Mouse (Mus musculus): Measurements from ENCODE around the gene Fat4. TPM values are rescaled to one million over a fixed set of nuclear protein-coding genes. Genes with fewer than 3 reads are reported as not detected.

The Fat4 gene
- total RNA-seq, 2 experiments from 2014 or later = 3.3 to 3.9 TPM

DNA sequence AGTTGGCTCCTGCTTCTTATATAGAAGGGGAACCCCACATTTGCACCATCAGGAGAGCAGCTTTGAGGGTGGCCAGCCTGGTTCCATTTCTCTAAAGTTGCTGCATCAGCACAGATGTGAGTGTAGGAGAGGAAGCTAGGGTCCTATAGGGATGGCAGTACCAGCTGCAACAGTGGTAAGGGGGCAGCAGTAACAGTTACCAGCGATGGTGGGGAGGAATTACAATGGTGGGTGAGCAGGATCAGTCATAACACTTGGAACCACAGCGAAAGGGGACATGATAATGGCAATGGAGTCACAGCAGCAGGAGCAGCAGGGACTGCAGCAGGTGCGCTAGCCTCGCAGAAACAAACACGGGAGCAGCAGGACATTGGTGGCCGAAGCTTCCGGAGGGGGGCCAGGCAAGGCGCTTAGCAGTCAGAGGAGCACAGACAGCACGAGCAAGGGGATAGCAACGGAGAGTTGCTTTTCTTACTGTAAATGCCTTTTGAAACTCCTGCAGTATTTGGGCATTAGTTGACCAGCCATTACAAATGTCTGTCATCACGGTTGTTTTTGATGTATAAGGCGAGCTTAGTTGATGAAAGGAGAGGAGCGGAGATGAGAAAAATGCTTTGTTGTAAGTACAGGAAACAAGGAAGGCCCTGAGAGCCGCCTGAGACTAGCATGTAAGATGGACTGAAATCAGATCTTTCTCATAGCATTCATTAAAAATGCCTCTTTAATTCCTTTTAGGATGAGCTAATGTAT lies 21.1 kb downstream of the Fat4 start:
- DNase-seq = no peak

DNA sequence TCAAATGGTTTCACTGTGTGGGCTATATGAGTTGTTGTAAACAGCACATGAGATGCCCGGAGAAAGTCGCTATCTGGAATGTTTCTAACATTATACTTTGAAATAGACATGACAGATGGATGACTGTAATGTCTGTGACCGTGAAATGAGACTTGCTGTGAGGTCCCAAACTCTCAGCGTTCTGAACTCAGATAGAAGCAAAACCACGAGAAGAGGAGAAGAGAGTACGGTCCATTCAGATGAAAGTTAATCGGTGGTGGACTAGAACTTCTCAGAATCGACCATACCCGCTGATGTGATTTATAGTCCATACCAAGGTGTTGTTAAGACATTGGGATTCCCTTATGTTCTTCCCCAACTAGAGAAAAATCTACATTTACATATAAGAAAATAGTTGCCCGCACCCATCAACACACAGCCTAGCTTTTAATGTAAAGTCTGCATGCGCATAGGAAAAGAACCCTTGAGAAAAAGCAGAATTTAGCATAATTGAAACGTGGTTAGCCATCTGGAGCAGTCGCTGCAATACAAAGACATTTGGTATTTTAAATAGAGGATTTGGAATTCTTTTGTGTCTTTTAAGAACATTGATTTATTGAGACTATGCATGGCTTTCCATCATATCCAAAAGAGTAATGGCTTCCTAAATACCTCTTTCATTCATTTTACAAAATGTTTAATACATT lies 21.8 kb downstream of the Fat4 start:
- no peak for DNase-seq

DNA sequence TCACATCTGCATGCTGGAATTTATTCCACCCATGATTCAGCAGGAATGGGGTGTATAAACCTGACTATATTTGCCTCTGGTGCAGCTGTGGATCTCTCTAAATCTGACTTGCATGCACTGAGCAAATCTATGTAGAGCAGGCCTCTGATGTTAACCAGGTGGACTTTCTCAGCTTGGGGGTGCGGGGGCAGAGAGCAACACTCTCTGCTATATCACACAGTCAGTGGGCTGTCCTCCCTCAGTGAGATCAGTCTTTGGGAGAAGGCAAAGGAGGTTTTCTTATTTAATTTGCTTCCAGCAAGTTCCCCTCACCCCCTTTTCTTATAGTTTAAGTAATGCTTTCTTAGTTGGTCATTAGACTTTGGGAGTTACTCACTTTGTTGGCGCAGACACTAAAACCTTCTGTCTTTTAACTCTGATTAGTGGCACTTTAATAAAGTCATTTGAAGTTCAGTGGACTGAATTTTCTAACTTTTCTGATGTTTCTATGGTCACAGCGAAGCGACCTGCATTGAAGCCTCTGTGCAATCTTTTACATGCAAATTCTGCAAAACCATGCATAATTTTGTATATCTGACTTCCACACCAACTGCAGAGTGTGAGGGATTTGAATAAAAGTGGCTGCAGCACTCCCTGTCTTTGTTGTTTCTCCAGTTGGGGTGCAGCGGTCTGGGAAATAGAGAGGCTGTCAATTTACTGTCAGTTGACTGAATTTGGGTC lies 26.2 kb downstream of the Fat4 start:
- no peak for DNase-seq

DNA sequence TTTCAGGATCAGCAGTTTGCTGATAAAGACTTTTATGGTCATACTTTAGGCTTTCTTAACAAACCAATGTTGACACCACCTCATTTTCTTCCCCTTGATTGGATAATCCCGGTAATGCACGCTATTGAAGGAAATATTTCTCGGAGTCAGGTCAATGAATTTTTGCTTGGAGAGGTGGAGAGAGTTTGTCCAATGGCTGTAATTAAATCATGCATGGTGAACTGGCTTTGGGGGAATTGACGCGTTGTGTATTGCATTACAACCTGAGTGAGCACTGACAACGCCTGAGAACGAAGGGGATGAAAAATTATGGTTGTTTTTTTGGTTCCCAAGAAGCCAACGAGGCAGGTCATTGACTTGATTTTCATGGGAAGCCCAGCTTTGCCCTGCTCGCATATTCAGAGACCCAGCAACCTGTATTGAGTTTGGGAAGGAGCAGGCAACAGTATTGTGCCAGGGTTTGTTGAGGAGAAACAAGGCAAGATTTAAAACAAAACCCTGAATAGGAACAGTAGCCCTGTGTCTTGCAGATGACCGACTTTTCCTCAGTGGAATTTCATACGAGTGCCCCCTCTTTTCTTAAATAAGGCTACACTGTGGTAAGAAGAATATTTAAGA lies 26.9 kb downstream of the Fat4 start:
- no peak for DNase-seq

GRCm38 (mm10) chr3:38918926-38919325 lies 32.2 kb downstream of the Fat4 start:
- DNase-seq = no peak

- no peak for DNase-seq
These were observed 34.3 kb downstream of the Fat4 start for GRCm38 (mm10) chr3:38921031-38921430.

GRCm38 (mm10) chr3:38923251-38923686 lies 36.5 kb downstream of the Fat4 start:
- DNase-seq = no peak

GRCm38 (mm10) chr3:38928076-38928686 lies 41.4 kb downstream of the Fat4 start:
- DNase-seq = no peak

GRCm38 (mm10) chr3:38928751-38929150 lies 42.0 kb downstream of the Fat4 start:
- no peak for DNase-seq

- no peak for DNase-seq
These were observed 48.0 kb downstream of the Fat4 start for GRCm38 (mm10) chr3:38934780-38935179.

GRCm38 (mm10) chr3:38936485-38936884 lies 49.7 kb downstream of the Fat4 start:
- no peak for DNase-seq

DNA sequence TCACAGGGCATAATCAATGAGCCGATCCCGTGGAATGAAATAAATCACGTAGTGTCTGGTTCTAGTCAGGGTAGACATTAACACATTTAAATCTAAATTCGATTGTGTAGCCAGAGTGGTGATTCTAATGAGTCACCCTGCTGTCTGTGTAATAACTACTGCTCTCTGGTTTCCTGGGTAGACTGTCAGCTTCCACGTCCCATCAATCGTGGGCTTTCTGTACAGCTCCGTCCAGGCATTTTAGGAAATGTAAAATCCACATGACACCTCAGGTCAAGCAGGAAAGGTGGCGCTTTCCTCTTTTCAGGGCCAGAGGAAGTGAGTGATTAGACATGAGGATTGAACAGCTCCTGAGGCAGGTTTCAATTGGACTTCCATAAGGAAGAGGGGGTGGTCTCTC lies 50.4 kb downstream of the Fat4 start:
- no peak for DNase-seq

DNA sequence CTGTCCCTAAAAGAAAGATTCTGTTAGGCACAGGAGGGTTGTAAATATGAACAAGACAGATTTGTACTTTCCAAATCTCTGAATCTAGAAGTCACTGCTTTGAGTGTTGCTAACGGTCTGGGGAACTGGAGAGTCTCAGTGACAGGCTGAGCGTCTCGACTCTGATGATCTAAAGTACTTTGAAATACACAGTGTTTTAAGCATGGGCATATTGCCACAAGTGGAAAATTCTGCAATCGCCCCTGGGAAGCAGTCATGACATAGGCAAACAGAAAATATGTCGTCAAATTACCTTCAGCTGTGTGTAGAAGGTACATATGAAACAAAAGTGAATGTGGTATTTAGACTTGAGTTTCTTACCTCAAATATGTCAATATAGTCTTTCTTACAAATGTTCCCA lies 51.4 kb downstream of the Fat4 start:
- no peak for DNase-seq

GRCm38 (mm10) chr3:38939573-38939972 lies 52.8 kb downstream of the Fat4 start:
- no peak for DNase-seq

DNA sequence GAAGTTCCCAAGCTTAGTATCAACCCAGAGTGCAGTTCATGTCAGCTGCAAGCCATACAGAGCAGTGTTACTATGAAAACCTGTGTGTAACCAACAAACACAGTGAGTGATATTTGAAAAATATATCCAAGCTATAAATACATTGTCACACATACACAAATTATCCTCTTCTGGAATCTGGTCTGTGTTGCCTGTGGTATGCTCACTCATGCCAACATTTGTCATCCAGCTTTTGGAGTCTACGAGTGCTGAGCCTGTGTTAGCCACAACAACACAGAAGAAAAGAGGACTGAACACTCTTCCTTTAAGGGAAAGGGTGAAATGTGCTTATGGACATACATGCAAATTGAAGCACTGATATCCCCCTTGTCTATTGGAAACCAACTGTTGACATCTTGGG lies 53.6 kb downstream of the Fat4 start:
- no peak for DNase-seq

- DNase-seq = no peak
These were observed 58.4 kb downstream of the Fat4 start for GRCm38 (mm10) chr3:38945157-38945556.

GRCm38 (mm10) chr3:38947706-38948105 lies 61.0 kb downstream of the Fat4 start:
- no peak for DNase-seq

GRCm38 (mm10) chr3:38952602-38953001 lies 65.9 kb downstream of the Fat4 start:
- DNase-seq = no peak

- no peak for DNase-seq
These were observed 67.5 kb downstream of the Fat4 start for GRCm38 (mm10) chr3:38954196-38954595.

DNA sequence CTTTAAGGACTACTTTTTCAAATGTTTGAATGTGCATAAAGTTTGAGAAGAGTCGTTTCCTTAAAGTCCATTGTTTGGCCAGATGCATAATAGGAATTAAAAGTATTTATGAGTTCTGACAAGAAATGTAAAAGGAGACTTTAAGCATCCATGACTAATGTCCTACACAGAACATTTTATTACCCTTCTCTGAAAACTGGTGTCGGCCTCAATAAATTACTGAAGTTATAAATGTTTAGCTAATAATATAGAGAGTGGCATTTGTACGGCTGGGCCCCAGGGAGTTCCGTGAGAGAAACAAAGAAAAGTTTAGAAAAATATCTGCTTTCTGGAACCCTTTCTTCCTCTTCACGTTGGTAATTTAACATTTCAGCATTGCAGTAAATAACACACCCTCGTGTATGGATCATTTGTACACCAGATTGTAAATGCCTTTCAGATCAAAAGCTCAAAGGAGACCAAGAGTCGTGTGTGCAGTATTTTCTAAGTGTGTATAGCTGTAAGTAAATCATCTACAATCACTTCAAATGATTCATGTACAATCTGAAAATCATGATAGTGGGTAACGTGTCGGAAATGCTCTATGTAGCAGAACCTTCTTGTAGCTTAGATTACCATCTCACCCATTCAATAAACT lies 69.4 kb downstream of the Fat4 start:
- DNase-seq = no peak

GRCm38 (mm10) chr3:38957186-38957585 lies 70.4 kb downstream of the Fat4 start:
- no peak for DNase-seq

- no peak for DNase-seq
These were observed 75.6 kb downstream of the Fat4 start for GRCm38 (mm10) chr3:38962328-38962727.

Measured in gastrocnemius, postnatal 25 days (tissue).